8 mouse cellular contexts compared by ENCODE assay signal in the genomic region with DNA sequence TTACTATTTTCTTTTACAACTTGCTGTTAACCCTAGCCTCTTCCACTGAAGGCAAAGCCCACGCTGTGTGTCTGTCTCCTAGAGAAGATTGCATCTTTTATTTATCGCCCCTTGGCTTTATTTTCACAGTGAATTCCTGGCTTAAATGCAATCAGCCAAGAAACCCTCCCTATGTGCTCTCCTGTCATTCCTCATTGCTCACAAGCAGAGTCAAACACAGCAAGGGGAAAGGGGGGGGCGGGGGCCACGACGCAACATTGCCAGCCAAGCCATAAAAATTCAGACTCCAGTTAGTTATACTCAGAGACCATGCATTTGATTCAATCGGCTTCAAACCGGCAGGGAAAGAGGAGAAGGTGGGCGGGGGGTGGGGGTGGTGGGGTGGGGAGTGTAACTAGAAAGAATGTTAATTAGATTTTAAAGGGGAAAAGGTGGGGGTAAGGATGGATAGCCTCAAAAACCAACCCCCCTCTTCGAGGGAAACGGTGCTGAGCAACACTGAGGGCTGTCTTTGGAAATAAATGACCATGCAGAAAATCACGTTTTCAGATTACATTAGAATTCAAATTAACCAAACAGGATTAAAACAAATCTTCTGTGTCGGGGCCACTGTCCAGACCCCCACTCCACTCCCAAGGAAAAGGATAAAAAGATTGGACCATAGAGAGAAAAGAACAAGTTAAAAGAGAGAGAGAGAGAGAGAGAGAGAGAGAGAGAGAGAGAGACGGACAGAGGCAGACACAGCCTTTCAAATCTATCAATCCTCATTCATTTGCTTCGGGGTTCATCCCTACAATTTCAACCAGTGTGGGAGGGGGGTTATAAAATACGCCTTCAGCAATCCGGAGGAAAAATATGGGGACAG.
DNase-seq lines count a peak whose midpoint lies in the region; ATAC-seq lines count a peak whose summit lies in the region.

No protein-coding gene starts in this region.

- peak overlapping the region; percentile 95 for H3K27ac ChIP-seq in kidney, embryonic 15.5 days
- no peak overlapping the region for H3K27ac ChIP-seq in intestine, embryonic 15.5 days
- peak overlapping the region; percentile 97 for H3K27ac ChIP-seq in neural tube, embryonic 12.5 days

- no peaks in the 10 kb centered on the region for H3K36me3 ChIP-seq in kidney, embryonic 15.5 days
- H3K36me3 ChIP-seq in intestine, embryonic 15.5 days = no peaks in the 10 kb centered on the region
- no peaks in the 10 kb centered on the region for H3K36me3 ChIP-seq in neural tube, embryonic 12.5 days

- H3K4me1 ChIP-seq in kidney, embryonic 15.5 days = peaks cover 36% of the 10 kb centered on the region
- H3K4me1 ChIP-seq in intestine, embryonic 15.5 days (replicated peaks) = peaks cover 6% of the 10 kb centered on the region; the same call in 1 of the 2 replicates
- peaks cover 35% of the 10 kb centered on the region for H3K4me1 ChIP-seq in neural tube, embryonic 12.5 days

- H3K27me3 ChIP-seq in kidney, embryonic 15.5 days = no peaks in the 10 kb centered on the region
- no peaks in the 10 kb centered on the region for H3K27me3 ChIP-seq in intestine, embryonic 15.5 days (replicated peaks)
- H3K27me3 ChIP-seq in neural tube, embryonic 12.5 days (replicated peaks) = no peaks in the 10 kb centered on the region

- WGBS in kidney, embryonic 15.5 days = 2% methylated on average over 14 of the region's 16 CpGs
- WGBS in intestine, embryonic 15.5 days = 5% methylated on average over 16 of the region's 16 CpGs
- under 1% methylated on average over 16 of the region's 16 CpGs for WGBS in neural tube, embryonic 12.5 days

- ATAC-seq in kidney, embryonic 15.5 days (replicated peaks; ENCODE audit: low FRiP score) = peak; percentile 1; the same call in 1 of the 2 replicates
- no peak for ATAC-seq in intestine, embryonic 15.5 days
- no peak for ATAC-seq in neural tube, embryonic 12.5 days (ENCODE audit: low FRiP score, low read depth)

- H3K9ac ChIP-seq in kidney, embryonic 15.5 days = peak overlapping the region; percentile 91
- H3K9ac ChIP-seq in intestine, embryonic 15.5 days = peak overlapping the region; percentile 89
- H3K9ac ChIP-seq in neural tube, embryonic 12.5 days = peak overlapping the region; percentile 99

- peak overlapping the region; percentile 88 for H3K4me2 ChIP-seq in kidney, embryonic 15.5 days
- H3K4me2 ChIP-seq in intestine, embryonic 15.5 days (replicated peaks) = peak overlapping the region; percentile 83
- peak overlapping the region; percentile 74 for H3K4me2 ChIP-seq in neural tube, embryonic 12.5 days (replicated peaks)

- no peak for DNase-seq in kidney, adult 11 months
- peak; percentile 45 for DNase-seq in embryo, embryonic 11 days
- DNase-seq in gastrocnemius, adult 8-10 months (ENCODE audit: low spot score in 2 of 2) = no peak
- no peak for DNase-seq in layer of hippocampus, postnatal 10 days (ENCODE audit: low spot score in 2 of 2)
- no peak for DNase-seq in kidney, postnatal 14 days

- no peaks in the 10 kb centered on the region for H3K9me3 ChIP-seq in kidney, embryonic 15.5 days (replicated peaks)
- no peaks in the 10 kb centered on the region for H3K9me3 ChIP-seq in intestine, embryonic 15.5 days
- H3K9me3 ChIP-seq in neural tube, embryonic 12.5 days = no peaks in the 10 kb centered on the region

- H3K4me3 ChIP-seq in kidney, embryonic 15.5 days (replicated peaks) = peak overlapping the region; percentile 97
- H3K4me3 ChIP-seq in intestine, embryonic 15.5 days (replicated peaks) = peak overlapping the region; percentile 68
- peak overlapping the region; percentile 96 for H3K4me3 ChIP-seq in neural tube, embryonic 12.5 days
